Mouse (Mus musculus) lung, postnatal 4 days (tissue): ENCODE measurements at regions not wholly inside any gene's neighbourhood (a gene's known extent, or its start where the extent isn't known, plus 50 kb on each side); places are given as distances from the start of the nearest gene placed in this dataset.

Experiments used
- DNase-seq, 2 experiments: peaks; one replicate each; pipeline ENCODE4 v3.0.0; 2021

GRCm38 (mm10) chr1:44388091-44388490 lies 163.2 kb upstream of the Gulp1 start:
- no peak for DNase-seq

- no peak for DNase-seq
Observed at GRCm38 (mm10) chr1:44392141-44392540, 159.2 kb upstream of the Gulp1 start.

GRCm38 (mm10) chr1:44395538-44395937 lies 155.8 kb upstream of the Gulp1 start:
- no peak for DNase-seq

DNA sequence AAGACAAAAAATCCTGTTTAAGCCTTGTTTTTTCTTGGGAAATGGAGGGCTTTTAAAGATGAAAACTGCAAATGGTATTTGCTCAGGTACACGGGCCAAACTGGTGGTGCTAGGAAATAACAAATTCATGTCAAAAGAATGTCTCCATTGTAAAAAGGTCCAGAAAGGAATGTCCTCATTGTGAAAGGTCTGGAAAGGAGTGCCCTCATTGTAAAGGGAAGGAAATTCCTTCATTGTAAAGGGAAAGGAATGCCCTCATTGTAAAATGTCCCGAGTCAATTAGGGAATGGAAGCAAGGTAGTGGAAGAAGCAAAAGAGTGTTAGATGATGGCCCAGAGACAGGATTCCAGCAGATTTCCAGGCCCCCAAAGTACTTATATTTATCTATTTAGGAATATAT lies 153.2 kb upstream of the Gulp1 start:
- no peak for DNase-seq

DNA sequence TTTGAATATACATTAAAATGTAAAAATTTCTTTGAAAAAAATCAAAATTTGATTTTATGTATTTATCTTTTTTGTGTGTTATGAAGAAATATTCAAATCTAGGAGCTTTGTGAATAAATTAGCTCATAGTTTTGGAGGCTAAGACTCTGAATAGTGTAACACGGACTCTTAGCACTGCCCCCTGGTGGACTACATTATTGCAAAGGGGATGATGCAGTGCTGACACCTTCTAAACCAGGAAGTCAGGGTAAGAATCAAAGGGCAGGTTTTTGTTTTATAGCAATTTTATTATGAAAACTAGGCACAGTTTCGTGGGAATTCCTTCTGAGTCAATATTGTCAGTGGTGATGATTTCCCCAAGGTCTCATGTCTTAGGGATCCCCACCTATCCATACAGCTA lies 113.5 kb upstream of the Gulp1 start:
- DNase-seq, result peak in 1 of 2 experiments; percentile 4
